Mouse (Mus musculus) bone marrow macrophage, adult 2 months (primary cell): Measurements from ENCODE around the gene Traf3ip3.

Experiments
- CTCF ChIP-seq: IDR thresholded peaks from 2 replicates; pipeline ENCODE4 v1.5.1; 2012; ENCODE audit warnings: low read depth, mild to moderate bottlenecking, low read length, moderate library complexity
- POLR2A ChIP-seq: IDR thresholded peaks from 2 replicates; pipeline ENCODE4 v1.6.1; 2012; ENCODE audit warnings: mild to moderate bottlenecking, low read depth, low read length, borderline replicate concordance

DNA sequence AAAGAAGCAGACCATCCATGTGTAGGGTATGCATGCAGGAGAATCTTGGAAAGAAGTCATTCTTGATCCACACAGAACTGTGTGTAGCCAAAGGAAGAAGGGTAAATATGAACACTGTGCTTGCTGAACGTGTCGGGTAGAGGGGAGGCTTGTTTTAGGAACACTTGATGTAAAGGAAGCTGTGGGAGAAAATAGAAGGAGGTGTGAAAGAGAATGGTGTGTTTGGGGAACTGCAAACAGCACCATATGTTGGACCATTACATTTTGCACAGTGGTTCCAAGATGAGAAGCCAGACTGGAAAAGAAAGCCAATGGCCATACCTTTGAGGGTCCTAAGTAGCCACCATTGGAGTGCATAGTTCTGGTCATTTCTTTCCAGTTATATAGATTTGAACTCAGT is 48.5 kb upstream of the Traf3ip3 start:
- no peak for TF ChIP-seq CTCF
- TF ChIP-seq POLR2A: no peak
